Mouse (Mus musculus): Measurements from ENCODE around the gene Dmtf1. TPM values are rescaled to one million over a fixed set of nuclear protein-coding genes. Genes with fewer than 3 reads are reported as not detected.
"Not testable (repeated sequence)": the region's sequence is repeated elsewhere in the genome, so short reads cannot be mapped to it uniquely, and the experiment has no call there.

Dmtf1 gene
- 88.9 and 94.3 TPM in 2 replicates for polyA plus RNA-seq (2011; ENCODE audit: insufficient read depth, insufficient read length, low read depth, missing spikeins)

DNA sequence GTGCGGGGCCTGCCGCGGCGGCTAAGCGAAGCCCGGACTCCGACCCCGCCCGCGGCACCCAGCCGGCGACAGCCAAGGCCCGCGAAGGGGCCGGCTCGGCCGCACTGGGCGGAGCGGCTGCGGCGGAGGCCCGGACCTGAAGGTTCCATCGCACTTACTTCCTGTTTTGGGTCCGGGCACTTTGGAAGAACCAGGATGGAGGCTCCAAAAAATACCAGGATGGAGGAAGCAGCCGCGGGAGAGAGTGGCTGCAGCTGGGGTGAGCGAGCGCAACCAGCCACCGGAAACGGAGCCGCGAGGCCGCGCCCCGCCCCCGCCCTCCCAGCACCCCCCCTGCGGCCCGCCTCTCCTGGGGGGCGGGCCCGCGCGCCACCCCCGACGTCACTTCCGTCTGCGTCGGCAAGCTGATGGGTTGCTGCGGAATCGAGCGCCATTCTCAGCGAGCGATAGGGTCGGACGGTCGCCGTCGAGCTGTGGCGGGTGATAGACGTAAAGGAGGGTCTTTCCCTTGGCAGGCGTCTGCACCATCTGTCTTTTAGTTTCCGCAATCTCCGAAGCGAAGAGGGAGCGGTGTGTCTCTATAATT is at the start of gene Dmtf1:
Gene Dmtf1 (minus strand): TSS at position 321 of the 586 bp plus-strand sequence.
- H3K4me3 ChIP-seq (ENCODE audit: low read depth, low read length), result peak within 1 kb of the TSS; percentile 100
- H3K27me3 ChIP-seq (ENCODE audit: control insufficient read depth, insufficient read depth, low read length, poor library complexity, severe bottlenecking), result no peaks in the 10 kb centered on the region
- H3K9me3 ChIP-seq (replicated peaks; ENCODE audit: control insufficient read depth, insufficient read depth, low read length, poor library complexity, severe bottlenecking), result no peaks in the 10 kb centered on the region
- peaks cover 4% of the 10 kb centered on the region for H3K4me1 ChIP-seq (ENCODE audit: control insufficient read depth, insufficient read depth, low read length)
- H3K9ac ChIP-seq (ENCODE audit: low read depth, poor library complexity, severe bottlenecking), result peak within 1 kb of the TSS; percentile 98
- TF ChIP-seq POLR2A (IDR thresholded peaks at IDR 0.05; ENCODE audit: insufficient read depth, low read length) (peak; percentile 99), CTCF (IDR thresholded peaks at IDR 0.05; ENCODE audit: low read depth, low read length) (no peak), EP300 (IDR thresholded peaks at IDR 0.05; ENCODE audit: insufficient read depth, low read depth, low read length) (peak; percentile 56; the same call in 1 of the 2 replicates)
- H3K36me3 ChIP-seq (ENCODE audit: control insufficient read depth, insufficient read depth, low read length, poor library complexity, severe bottlenecking), result no peaks in the 10 kb centered on the region
- peak within 1 kb of the TSS; percentile 86 for H3K27ac ChIP-seq (ENCODE audit: insufficient read depth, low read length)

DNA sequence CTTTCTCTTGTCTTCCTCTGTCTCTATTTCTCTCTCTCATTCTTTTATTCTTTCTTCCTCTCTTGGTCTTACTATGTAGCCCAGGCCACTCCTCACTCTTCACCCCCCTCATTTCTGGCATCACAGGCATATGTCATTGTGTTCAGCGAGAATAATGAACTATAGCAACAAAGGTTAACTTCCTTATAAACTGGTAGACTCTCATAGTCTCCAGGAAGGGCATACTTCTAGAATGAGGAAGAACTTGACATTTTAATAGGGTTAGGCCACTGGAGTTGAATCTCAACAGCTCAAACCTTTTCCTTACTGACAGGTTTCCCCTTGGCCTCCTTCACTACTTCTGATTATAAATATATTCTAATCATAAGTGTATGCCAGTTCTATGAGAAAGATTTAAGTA is 24.9 kb upstream of the Dmtf1 start:
- Histone ChIP-seq H3K27me3 (ENCODE audit: control insufficient read depth, insufficient read depth, low read length, poor library complexity, severe bottlenecking) (no peaks in the 10 kb centered on the region), H3K4me1 (ENCODE audit: control insufficient read depth, insufficient read depth, low read length) (no peaks in the 10 kb centered on the region), H3K27ac (ENCODE audit: insufficient read depth, low read length) (no peak overlapping the region), H3K4me3 (ENCODE audit: low read depth, low read length) (no peak overlapping the region), H3K9me3 (replicated peaks; ENCODE audit: control insufficient read depth, insufficient read depth, low read length, poor library complexity, severe bottlenecking) (no peaks in the 10 kb centered on the region), H3K9ac (ENCODE audit: low read depth, poor library complexity, severe bottlenecking) (no peak overlapping the region), H3K36me3 (ENCODE audit: control insufficient read depth, insufficient read depth, low read length, poor library complexity, severe bottlenecking) (no peaks in the 10 kb centered on the region)
- TF ChIP-seq EP300 (IDR thresholded peaks at IDR 0.05; ENCODE audit: insufficient read depth, low read depth, low read length) (no peak), CTCF (IDR thresholded peaks at IDR 0.05; ENCODE audit: low read depth, low read length) (no peak), POLR2A (IDR thresholded peaks at IDR 0.05; ENCODE audit: insufficient read depth, low read length) (no peak)

DNA sequence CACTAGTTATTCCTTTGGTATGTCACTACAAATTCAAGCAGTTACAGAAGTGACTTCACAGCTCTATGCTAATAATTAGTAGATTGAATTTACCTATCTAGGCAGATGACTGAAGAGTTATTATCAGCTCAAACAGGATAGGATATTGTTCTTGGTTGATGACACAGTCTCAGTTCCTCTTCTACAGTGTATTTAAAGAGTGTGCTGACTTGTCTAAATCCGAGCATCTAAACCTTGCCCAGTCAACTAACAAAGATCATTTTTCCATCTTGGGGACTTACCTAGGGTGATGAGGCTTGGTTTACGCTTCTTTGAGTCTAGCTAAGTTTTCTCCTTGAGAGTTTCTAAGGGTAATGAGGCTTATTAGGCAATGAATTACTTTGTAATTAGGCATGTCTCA is 11.7 kb upstream of the Dmtf1 start:
- no peak overlapping the region for H3K9ac ChIP-seq (ENCODE audit: low read depth, poor library complexity, severe bottlenecking)
- H3K36me3 ChIP-seq (ENCODE audit: control insufficient read depth, insufficient read depth, low read length, poor library complexity, severe bottlenecking), result no peaks in the 10 kb centered on the region
- H3K4me3 ChIP-seq (ENCODE audit: low read depth, low read length), result no peak overlapping the region
- no peaks in the 10 kb centered on the region for H3K4me1 ChIP-seq (ENCODE audit: control insufficient read depth, insufficient read depth, low read length)
- H3K9me3 ChIP-seq (replicated peaks; ENCODE audit: control insufficient read depth, insufficient read depth, low read length, poor library complexity, severe bottlenecking), result no peaks in the 10 kb centered on the region
- H3K27me3 ChIP-seq (ENCODE audit: control insufficient read depth, insufficient read depth, low read length, poor library complexity, severe bottlenecking), result no peaks in the 10 kb centered on the region
- no peak overlapping the region for H3K27ac ChIP-seq (ENCODE audit: insufficient read depth, low read length)
- no peak for TF ChIP-seq EP300 (IDR thresholded peaks at IDR 0.05; ENCODE audit: insufficient read depth, low read depth, low read length)
- TF ChIP-seq POLR2A (IDR thresholded peaks at IDR 0.05; ENCODE audit: insufficient read depth, low read length), result no peak
- no peak for TF ChIP-seq CTCF (IDR thresholded peaks at IDR 0.05; ENCODE audit: low read depth, low read length)

GRCm38 (mm10) chr5:9169328-9170005 is 7.9 kb upstream of the Dmtf1 start:
- H3K4me3 ChIP-seq (ENCODE audit: low read depth, low read length); H3K4me1 ChIP-seq (ENCODE audit: control insufficient read depth, insufficient read depth, low read length); H3K36me3 ChIP-seq (ENCODE audit: control insufficient read depth, insufficient read depth, low read length, poor library complexity, severe bottlenecking); H3K27ac ChIP-seq (ENCODE audit: insufficient read depth, low read length); H3K9ac ChIP-seq (ENCODE audit: low read depth, poor library complexity, severe bottlenecking); H3K9me3 ChIP-seq (replicated peaks; ENCODE audit: control insufficient read depth, insufficient read depth, low read length, poor library complexity, severe bottlenecking); H3K27me3 ChIP-seq (ENCODE audit: control insufficient read depth, insufficient read depth, low read length, poor library complexity, severe bottlenecking): not testable (repeated sequence)

DNA sequence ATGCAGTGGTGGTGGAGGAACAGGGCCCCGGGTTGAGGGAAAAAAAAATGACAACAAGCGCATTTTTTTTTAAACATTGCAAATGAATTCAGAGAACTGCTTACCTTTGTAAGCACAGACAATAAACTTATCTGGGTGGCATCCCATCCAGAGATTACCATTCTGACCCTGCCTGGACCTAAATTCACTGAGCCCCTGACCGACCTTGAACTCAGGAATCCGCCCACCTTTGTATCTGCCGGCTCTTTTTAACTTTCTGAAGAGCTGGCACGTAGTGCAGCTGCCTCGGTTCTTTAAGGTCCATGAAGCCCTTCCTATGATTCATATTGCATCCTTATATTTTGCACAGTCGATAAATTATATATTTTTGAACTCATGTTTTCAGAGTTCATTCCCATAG is 4.8 kb upstream of the Dmtf1 start:
- Histone ChIP-seq H3K27ac (ENCODE audit: insufficient read depth, low read length) (no peak overlapping the region), H3K9me3 (replicated peaks; ENCODE audit: control insufficient read depth, insufficient read depth, low read length, poor library complexity, severe bottlenecking) (no peaks in the 10 kb centered on the region), H3K4me3 (ENCODE audit: low read depth, low read length) (no peak overlapping the region), H3K36me3 (ENCODE audit: control insufficient read depth, insufficient read depth, low read length, poor library complexity, severe bottlenecking) (no peaks in the 10 kb centered on the region), H3K9ac (ENCODE audit: low read depth, poor library complexity, severe bottlenecking) (no peak overlapping the region), H3K4me1 (ENCODE audit: control insufficient read depth, insufficient read depth, low read length) (peaks cover 1% of the 10 kb centered on the region), H3K27me3 (ENCODE audit: control insufficient read depth, insufficient read depth, low read length, poor library complexity, severe bottlenecking) (no peaks in the 10 kb centered on the region)
- no peak for TF ChIP-seq CTCF (IDR thresholded peaks at IDR 0.05; ENCODE audit: low read depth, low read length)
- TF ChIP-seq EP300 (IDR thresholded peaks at IDR 0.05; ENCODE audit: insufficient read depth, low read depth, low read length), result 0 out of 2 replicates have a peak, but pooled peaks have one; percentile 25
- TF ChIP-seq POLR2A (IDR thresholded peaks at IDR 0.05; ENCODE audit: insufficient read depth, low read length), result no peak

- not testable (repeated sequence) for H3K4me1 ChIP-seq (ENCODE audit: control insufficient read depth, insufficient read depth, low read length); H3K27ac ChIP-seq (ENCODE audit: insufficient read depth, low read length); H3K9ac ChIP-seq (ENCODE audit: low read depth, poor library complexity, severe bottlenecking); H3K27me3 ChIP-seq (ENCODE audit: control insufficient read depth, insufficient read depth, low read length, poor library complexity, severe bottlenecking); H3K4me3 ChIP-seq (ENCODE audit: low read depth, low read length); H3K9me3 ChIP-seq (replicated peaks; ENCODE audit: control insufficient read depth, insufficient read depth, low read length, poor library complexity, severe bottlenecking); H3K36me3 ChIP-seq (ENCODE audit: control insufficient read depth, insufficient read depth, low read length, poor library complexity, severe bottlenecking)
Measured at GRCm38 (mm10) chr5:9165151-9165550, 3.6 kb upstream of the Dmtf1 start.

Measured in ES-Bruce4 (cell line).